Mouse (Mus musculus): ENCODE data around the gene Fbln1. TPM values are rescaled to one million over a fixed set of nuclear protein-coding genes. Genes with fewer than 3 reads are reported as not detected.

Gene Fbln1
- total RNA-seq (2021), result 10 to 100 TPM; 12.2 to 15.3 TPM
- long read RNA-seq, experiment 1, transcript Fbln1-201 (17 exons, 3,659 nt), result minor isoform, 5 of 15 reads
- long read RNA-seq, experiment 1, transcript Fbln1-202 (15 exons, 2,273 nt), result major isoform, 8 of 15 reads
- long read RNA-seq, experiment 1, partial matches to known transcripts, result 2 of 15 reads
- long read RNA-seq, experiment 1, other reads (novel, unspliced or antisense), result 0 of 15 reads
- long read RNA-seq, experiment 2, transcript Fbln1-202 (15 exons, 2,273 nt), result major isoform, 17 of 28 reads
- long read RNA-seq, experiment 2, transcript Fbln1-201 (17 exons, 3,659 nt), result minor isoform, 6 of 28 reads
- long read RNA-seq, experiment 2, partial matches to known transcripts, result 2 of 28 reads
- long read RNA-seq, experiment 2, other reads (novel, unspliced or antisense), result 3 of 28 reads

DNA sequence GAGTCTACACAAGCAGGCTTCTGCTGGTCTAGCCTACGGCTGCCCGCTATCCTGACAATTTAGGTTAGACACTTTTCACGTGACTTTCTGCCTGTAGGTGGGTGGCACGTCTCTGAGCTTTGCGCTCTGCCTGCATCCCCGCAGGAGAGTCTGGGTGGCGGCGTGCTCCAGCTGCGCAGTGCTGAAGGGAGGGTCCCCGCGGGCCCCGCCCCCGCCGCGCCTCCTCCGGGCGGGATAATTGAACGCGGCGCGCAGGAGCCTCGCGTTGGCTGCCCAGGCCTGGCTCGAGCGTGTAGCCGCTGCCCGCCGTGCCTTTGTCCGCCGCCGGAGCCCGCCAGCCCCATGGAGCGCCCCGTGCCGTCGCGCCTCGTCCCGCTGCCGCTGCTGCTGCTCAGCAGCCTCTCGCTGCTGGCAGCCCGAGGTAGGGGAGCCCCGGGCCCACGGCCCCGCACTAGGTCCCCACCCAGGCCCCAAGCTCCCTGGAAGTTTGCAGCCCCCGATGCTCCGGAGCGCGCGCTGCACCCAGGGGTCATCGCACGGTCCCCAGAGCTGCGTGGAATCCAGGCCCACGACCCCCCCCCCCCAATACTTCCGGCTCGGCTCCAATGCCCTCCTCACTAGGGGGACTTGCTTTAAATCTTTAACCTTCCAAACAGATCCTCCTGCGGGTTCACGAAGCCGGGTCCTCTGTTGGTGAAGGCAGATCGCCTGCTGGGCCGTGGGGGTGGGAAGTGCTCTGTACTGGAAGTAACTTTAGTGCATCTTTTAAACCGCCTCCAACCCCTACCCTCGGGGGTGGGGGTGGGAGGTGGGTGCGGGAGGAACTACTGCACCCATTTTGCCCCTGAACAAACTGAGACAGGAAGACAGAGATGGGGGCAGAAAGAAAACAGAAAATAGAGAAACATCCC is at the start of gene Fbln1:
TSS of gene Fbln1 (plus strand) at position 158 of the 911 bp plus-strand sequence.
- peak; percentile 77 for DNase-seq
- intact Hi-C loops (cut with DNase I; ENCODE audit: low total_unique reads), result no loop called here

DNA sequence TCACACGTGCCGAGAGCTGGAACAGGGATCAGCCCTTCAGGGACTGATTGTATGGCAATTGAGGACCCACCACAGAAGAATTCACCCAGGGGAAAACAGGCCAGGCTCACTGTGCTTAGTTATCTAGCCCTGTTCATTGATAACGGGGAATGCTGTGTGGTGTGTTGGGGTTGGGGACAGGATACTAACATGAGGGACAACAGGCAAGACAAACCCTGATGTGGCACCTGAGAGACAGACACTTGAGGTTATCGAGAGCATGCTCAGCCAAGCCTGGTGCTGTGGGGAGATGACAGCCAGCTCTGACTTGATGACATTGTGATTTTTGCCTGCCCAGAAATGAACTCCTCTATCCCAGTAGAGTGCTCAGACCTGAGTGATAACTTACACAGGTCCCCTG is 49.6 kb upstream of the Fbln1 start:
- no peak for DNase-seq
- intact Hi-C loops (cut with DNase I; ENCODE audit: low total_unique reads), result loop anchor here (10.0 kb wide), 1 partner anchor 429 kb away; the partner anchor contains the start of gene Wnt7b

DNA sequence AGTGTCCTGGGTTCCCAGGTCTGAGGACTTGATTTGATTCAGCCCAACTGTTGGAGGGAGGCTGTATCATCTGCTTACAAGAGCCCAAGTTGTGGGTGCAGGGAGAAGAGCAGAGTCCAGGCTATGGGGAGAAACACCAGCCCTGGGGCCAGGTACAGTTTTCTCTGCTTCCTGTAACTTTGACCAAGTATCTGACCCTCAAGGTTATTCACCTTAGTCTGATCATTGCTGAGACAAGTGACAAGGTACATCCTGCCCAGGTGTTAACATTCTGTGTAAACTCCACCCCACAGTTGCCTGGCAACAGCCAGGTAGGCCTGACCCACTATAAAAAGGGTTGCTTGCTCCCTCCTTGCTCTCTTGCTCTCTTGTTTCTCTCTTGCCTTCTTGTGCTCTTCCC is 44.3 kb upstream of the Fbln1 start:
- intact Hi-C loops (cut with DNase I; ENCODE audit: low total_unique reads), result no loop called here

DNA sequence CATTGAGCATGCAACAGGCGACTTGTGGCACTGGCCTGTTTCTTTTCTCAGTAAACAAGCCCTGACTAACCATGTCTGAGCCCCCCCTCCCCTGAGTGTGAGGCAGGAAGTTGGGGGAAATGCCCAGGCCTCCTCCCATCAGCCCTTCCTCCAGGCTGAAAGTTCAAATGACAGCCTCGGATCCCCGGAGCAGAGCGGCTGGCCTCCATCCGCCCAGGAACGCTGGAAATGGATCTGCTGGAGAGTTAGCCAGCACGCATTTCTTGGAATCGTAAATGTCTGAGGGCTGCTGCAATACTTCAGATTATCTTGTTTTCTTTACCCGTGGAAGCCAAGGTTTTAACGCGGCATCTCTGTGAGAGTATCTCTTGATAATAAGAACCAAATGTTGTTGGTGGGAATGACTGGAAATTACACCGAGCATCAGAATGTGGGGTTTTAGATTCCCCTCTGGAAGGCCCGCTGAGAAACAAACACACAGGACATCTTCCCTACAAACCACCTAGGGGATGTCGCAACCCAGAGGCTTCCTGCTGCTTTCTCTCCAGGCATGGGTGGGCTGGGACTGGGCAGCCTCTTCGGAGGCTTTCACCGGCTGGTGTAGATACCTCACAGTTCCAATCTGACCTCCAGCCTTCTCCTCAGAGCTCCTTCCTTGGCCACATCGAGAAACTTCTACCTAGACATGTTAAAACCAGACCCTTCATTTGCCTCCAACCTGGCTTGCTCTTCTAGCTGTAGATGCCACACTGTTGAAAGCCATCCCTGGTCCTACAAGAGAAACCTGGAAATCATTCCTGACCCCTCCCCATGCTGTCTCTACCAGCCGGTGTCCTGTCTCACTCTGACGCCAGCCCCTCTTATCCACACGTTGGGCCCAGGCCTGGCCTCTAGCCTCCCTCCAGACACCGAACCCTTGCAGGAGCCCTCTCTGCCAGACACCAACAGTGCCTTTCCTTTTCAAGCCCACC is 42.8 kb upstream of the Fbln1 start:
- DNase-seq, result peak; percentile 65
- intact Hi-C loops (cut with DNase I; ENCODE audit: low total_unique reads), result no loop called here

More for the DNA sequence above, 44.3 kb upstream of the Fbln1 start:
- no peak for DNase-seq

DNA sequence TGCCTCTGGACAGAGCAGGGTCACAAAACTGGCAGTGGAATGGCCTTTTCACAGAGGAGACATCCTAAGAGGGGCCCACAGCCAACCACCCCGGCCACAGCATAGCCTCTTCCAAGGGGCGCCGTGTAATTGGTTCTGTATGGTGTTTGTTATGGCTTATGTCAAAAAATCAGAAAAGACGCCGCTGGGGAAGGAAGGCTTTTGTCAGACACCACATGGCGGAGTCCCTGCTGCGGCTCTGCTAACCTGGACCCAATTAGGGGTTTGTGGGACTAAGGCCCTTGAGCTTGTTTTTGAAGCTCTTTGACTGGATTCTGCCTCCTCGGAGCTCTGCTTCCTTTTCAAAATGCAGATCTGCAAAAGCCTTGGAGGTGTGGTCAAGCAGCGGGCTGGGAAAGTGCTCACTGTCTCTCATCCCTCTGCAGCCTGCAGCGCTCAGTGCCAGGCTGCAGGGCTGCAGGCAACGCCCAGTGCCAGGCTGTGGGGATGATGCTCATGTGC is 39.3 kb upstream of the Fbln1 start:
- DNase-seq, result no peak
- intact Hi-C loops (cut with DNase I; ENCODE audit: low total_unique reads), result no loop called here

DNA sequence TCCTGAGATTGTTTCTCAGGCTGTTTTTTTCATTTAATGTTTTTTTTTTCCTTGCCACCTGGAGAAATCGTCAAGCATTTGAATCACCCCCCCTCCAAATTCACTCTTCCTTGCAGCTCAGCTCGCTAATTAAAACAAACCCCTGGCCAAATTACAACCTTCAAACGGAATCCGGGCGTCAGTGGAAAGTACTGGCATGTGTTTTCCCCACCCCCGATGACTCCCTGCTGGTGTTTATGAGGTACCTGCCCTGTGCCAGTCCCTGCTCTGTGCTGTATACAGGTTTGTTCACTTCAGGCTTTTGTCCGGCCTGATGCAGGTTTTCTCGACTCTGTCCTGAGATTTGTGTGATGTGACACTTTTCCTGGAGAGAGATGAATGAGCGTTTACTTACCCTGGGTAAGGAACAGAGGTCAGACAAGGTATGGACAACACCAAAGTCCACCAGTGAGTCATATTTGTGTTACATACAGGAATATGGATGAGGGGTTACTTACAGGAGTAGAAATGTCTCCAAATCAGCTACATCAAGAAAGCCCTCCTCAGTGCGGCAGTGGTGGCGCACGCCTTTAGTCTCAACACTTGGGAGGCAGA is 38.6 kb upstream of the Fbln1 start:
- intact Hi-C loops (cut with DNase I; ENCODE audit: low total_unique reads), result no loop called here
- DNase-seq, result no peak

DNA sequence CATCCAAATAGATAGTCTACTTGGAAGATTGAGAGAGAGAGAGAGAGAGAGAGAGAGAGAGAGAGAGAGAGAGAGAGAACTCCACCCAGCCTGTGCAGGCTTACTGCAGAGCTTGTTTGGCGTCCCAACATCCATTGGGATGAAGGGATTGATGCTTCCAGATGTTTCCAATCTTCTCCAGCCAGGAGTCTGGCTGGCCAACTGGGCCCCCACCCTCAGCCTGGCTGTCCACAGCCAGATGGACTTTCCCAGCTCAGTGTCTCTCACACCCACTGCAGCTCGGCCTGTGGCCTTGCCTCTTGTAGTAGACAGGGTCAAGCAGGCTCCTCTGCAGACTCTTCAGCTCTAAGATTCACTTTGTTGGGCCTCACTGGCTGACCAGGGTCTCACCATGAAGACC is 33.7 kb upstream of the Fbln1 start:
- intact Hi-C loops (cut with DNase I; ENCODE audit: low total_unique reads), result no loop called here
- DNase-seq, result peak; percentile 77

DNA sequence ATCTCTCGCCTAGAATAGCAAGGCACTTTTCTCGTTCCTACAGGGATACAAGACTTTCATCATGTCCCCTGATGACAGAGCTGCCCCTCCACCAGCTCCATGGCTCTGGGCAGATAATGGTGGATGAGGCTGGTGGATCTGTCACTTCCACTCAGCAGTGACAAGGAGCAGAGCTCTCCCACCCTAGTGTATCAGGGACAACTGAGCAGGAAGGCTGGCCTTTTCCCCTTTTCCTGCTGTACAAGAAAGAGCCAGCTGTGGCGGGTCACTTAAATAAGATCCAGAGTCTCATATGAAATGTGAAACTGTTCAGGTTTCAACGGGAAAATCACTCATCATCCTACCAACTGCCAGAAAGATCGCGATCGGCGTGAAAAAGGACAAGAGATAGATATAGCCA is 32.3 kb upstream of the Fbln1 start:
- no peak for DNase-seq
- intact Hi-C loops (cut with DNase I; ENCODE audit: low total_unique reads), result no loop called here

DNA sequence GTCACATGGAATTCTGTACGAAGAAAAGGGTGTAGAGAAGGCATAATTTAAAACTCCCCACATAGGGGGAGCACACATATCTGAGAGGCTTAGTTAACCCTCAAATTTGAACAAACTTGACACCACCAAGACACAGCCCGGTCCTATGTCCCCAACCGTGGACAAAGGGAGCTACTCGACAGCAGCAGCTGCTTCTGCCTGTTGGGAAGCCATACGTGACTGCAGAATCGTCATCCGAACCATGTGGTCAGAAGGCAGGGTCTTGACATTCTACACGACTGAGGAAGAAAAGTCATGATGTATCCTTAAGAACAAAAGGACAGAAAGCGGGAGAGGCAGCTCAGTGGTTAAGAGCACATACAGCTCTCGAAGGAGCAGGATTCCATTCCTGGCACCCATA is 31.7 kb upstream of the Fbln1 start:
- intact Hi-C loops (cut with DNase I; ENCODE audit: low total_unique reads), result no loop called here
- no peak for DNase-seq

DNA sequence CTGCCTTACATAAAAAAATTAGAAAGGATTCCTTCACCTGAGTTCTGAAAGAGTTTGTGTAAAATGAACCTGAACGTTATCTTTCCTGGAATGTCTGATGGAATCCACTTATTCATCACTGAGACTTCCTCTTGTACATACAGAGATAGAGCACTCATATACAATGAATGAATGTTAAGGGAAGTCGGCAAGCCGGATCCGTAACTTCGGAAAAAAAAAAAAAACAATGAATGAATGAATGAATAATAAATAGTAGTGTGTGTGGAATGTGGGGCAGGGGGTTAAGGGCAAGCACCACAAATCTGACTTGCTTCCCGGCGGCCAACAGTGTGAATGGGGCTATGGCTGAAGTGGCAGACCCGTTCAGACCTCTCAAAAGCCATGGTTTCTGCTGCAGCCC is 28.2 kb upstream of the Fbln1 start:
- peak; percentile 50 for DNase-seq
- intact Hi-C loops (cut with DNase I; ENCODE audit: low total_unique reads), result no loop called here

DNA sequence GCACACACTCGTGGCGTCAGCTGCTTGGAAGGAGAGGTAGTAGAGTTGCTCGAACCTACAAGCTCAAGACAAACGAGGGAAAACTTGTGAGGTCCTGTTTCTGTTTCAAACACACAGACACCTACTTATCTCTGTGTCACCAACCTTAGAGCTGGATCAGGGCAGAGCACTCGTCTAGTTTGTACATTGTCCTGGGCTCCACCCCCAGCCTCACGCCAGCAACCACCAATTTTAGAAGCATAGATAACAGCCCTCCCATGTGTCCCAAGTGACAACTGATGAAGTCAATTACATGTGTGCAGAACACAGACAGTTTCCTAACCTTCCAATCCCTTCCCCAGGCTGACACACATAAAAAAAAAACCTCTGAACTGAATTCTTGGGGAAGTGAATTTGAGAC is 27.6 kb upstream of the Fbln1 start:
- intact Hi-C loops (cut with DNase I; ENCODE audit: low total_unique reads), result no loop called here
- DNase-seq, result no peak

DNA sequence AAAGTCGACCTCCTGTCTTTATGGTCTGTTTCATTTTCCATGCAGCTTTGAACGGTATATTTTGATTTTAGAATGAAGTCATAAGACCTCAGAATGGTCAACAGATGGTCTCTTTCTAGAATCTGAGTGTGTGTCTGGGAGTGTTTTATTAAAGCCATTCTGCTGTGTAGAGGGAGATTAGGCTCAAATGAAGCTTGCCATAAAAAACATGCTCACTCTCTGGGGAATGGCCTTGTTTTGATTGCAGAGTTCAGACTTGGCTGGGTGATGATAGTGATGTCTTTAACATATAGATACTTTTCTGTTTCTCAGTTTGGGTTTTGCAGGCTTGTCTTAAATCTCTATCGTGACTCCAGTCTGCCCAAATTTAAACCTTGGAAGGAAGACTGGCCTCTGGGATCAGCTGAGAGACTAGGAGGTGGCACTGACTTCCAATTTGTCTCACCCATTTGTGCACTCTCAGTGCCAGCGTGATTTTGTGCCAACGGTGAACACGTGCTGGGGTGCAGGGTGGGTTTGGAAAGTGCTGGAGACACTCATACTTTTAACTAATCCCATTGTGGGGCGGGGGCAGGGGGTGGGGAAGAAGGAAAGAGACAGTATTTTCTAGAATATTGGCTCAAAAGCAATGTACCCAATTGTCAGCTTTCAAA is 26.1 kb upstream of the Fbln1 start:
- no peak for DNase-seq
- intact Hi-C loops (cut with DNase I; ENCODE audit: low total_unique reads), result no loop called here

DNA sequence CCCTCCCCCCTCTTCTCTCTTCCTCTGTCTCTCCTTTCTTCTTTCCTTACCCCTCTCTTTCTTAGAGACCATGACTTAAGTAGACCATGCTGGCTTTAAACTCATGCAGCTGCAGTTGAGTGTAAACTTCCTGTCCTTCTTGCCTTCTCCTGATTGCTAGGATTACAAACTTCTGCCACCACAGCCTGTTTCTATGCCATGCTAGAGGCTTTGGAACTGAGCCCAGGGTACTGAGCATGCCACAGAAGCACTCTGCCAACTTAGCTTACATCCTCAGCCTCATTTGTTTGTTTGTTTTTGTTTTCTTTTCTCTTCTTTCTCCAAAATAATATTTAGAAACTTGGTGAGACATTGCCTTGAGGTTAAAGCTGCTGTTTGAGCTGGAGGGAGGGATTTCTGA is 25.4 kb upstream of the Fbln1 start:
- DNase-seq, result no peak

DNA sequence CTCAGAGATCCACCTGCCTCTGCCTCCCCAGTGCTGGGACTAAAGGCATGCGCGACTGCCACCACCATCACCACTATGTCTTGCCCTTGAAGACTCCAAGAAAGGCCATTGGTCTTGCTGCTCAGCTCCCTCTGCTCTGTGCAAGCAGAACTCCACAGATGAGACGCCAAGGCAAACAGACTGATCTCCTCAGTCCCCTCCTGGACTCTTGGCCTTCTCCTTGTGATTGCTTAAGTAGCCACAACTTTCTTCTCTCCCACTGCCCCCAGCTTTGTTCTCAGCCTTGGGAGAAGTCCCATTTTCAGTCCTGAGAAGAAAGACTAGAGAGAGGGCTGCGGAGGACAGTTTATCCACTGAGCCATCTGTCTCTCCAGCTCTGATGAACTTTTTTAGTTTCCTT is 23.7 kb upstream of the Fbln1 start:
- intact Hi-C loops (cut with DNase I; ENCODE audit: low total_unique reads), result no loop called here
- no peak for DNase-seq

More for the DNA sequence above, 25.4 kb upstream of the Fbln1 start:
- intact Hi-C loops (cut with DNase I; ENCODE audit: low total_unique reads), result no loop called here

DNA sequence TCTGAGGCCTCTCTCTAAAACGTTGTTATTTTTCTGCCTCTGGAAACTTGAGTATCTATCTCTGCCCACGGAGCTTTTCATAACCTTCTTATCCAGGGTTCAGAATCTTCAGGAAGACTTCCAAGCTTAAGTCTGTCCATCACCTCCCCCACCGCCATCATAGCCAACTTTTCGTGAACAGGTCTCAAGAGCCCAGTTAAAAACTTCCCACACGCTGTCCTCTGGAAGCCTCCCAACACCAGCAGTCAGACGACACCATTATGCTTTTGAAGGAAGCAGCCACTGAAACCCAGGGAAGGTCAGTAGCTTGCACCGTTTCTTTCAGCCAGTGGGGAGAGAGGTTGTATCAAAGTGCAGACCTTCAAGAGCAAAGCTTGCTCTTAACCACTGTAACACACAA is 18.8 kb upstream of the Fbln1 start:
- intact Hi-C loops (cut with DNase I; ENCODE audit: low total_unique reads), result no loop called here
- DNase-seq, result peak; percentile 58

DNA sequence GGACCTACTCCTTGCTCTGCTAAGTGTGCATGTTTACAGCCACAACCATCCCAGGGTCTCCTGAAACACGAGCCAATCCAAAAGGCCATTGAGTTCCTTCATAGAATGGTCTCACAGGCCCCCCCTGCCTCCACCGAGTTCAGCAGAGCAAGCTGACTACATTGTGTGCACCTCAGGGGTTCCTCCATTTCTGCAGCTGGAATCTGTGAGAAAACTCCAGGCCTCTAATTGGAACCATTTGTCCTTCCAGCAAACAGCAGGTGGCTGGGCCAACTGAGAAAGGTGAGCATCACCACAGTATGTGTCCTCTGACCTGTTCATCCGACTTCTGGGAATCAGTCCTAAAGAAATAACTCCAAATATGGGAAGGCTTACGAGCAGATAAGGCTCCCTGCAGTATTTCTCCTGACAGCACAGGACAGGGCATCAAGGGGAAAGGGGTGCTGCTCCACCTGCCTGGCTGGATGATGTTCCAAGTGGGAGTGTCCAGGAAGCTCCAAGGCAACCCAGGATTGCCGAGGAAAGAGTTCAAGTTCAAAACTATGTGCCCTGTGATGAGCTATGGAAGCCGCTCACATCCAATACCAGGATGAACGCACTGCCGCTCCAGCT is 17.5 kb upstream of the Fbln1 start:
- DNase-seq, result no peak
- intact Hi-C loops (cut with DNase I; ENCODE audit: low total_unique reads), result no loop called here

DNA sequence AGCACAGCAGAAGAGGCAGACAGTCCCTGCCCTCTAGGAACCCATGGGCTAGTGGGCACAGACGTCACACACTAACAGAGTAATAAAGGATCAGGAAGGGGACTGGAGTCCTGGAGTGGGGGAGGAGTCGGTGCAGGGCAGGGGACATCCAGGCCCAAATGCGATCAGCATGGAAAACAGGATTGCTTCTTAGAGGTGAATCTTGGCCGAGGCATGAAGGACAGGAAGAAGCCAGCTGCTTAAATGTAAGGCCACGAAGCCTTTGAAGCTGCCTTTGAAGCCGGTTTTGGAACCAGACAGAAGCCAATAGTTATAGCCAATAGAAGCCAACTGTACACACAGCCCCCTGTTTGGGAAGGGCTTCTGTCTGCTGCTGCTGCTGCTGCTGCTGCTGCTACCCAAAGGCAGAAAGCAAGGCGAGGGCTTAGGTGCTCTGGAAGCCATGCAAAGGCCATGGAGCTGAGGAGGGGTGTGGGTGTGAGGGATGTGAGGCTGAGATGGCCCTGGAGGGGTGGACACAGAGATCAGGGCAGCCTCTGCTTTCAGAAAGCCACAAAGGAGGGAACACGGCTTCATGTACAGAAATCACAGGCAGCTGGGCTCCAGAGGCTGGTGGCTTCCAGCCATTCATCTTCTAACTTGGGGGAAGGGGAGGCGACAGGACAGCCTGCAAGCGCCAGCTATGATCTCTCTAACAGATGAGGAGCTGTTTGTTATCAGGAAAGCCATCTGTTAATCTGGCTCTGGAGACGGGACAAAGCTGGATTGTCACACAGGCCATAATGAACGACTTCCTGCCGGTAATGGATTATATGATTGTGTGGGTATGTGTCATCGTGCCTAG is 5.1 kb upstream of the Fbln1 start:
- peak; percentile 47 for DNase-seq
- intact Hi-C loops (cut with DNase I; ENCODE audit: low total_unique reads), result no loop called here
